Mouse (Mus musculus) limb, embryonic 13.5 days (tissue): ENCODE results near the gene Mvp. TPM values are rescaled to one million over a fixed set of nuclear protein-coding genes. Genes with fewer than 3 reads are reported as not detected.
A peak's percentile ranks its signal among the peaks of the same experiment; 100 is the strongest.

Experiments used
- ATAC-seq: fragments of 200-750 bp; cut with Nextera tagmentation; 2 replicates; pipeline ENCODE4 v1.8.0; 2017; ENCODE audit warnings: low read depth, moderate number of reproducible peaks, moderate TSS enrichment; ENCODE audit not compliant: low FRiP score
- H3K27ac ChIP-seq: fragments of 300-500 bp; sonication (generic); 2 replicates; pipeline ENCODE4 v1.5.1; 2015; ENCODE audit warnings: inconsistent platforms, mild to moderate bottlenecking, moderate library complexity
- H3K27me3 ChIP-seq: fragments of 300-500 bp; sonication (generic); 2 replicates; pipeline ENCODE4 v1.6.1; 2015; ENCODE audit warnings: mild to moderate bottlenecking, inconsistent platforms
- H3K36me3 ChIP-seq: fragments of 300-500 bp; sonication (generic); 2 replicates; pipeline ENCODE4 v1.6.1; 2015; ENCODE audit warnings: inconsistent platforms, mild to moderate bottlenecking, moderate library complexity
- H3K4me1 ChIP-seq: fragments of 300-500 bp; sonication (generic); 2 replicates; pipeline ENCODE4 v1.6.1; 2015; ENCODE audit warnings: inconsistent platforms
- H3K4me2 ChIP-seq: fragments of 300-500 bp; sonication (generic); replicated peaks from 2 replicates; pipeline ENCODE4 v1.6.1; 2015; ENCODE audit warnings: inconsistent platforms, mild to moderate bottlenecking, moderate library complexity
- H3K4me3 ChIP-seq: fragments of 300-500 bp; sonication (generic); 2 replicates; pipeline ENCODE4 v1.5.1; 2015; ENCODE audit warnings: moderate library complexity, mild to moderate bottlenecking, inconsistent platforms
- H3K9ac ChIP-seq: fragments of 300-500 bp; sonication (generic); 2 replicates; pipeline ENCODE4 v1.6.1; 2015; ENCODE audit warnings: mild to moderate bottlenecking, inconsistent platforms
- H3K9me3 ChIP-seq: fragments of 300-500 bp; sonication (generic); 2 replicates; pipeline ENCODE4 v1.6.1; 2016; ENCODE audit warnings: inconsistent platforms
- WGBS: fragments of 180-500 bp; shearing (Covaris S2); methylation state at CpG from one replicate; pipeline ENCODE4 v1.1.7; 2015; 5-methylcytosine and 5-hydroxymethylcytosine counted together
- polyA plus RNA-seq: library from polyadenylated mRNA; unstranded; fragments of >200 nt; fragmentation: Nextera tagmentation; extraction: Ambion mirVana; gene quantifications from 2 replicates; pipeline ENCODE4 v1.2.1, GENCODE M21; 2015

The Mvp gene
- 5.5 and 5.6 TPM in 2 replicates for polyA plus RNA-seq

DNA sequence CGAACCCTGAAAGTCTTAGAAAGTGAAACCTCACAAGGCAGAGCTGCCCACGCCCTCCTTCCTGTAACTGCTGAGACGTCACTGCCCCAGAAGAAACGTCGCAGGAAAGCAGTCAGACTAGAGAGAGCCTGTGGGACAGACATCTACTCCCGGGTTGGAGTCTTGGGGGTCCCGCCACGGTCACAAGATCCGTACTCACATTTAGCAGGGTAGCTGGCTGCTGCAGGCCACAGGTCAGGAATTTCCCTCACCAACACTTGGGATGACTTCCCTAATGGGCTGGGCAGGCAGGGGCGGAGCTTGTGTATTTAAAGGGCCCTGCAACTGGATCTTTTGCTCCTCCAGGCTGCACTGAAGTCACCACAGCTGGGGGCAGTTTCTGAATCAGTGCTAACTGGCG, at the start of gene Mvp:
TSS of gene Mvp (minus strand) at position 302 of the 400 bp plus-strand sequence.
- peaks cover 45% of the 10 kb centered on the region for H3K36me3 ChIP-seq
- no peaks in the 10 kb centered on the region for H3K27me3 ChIP-seq
- peak within 1 kb of the TSS; percentile 98 for H3K4me2 ChIP-seq
- H3K27ac ChIP-seq: no peak within 1 kb of the TSS
- ATAC-seq: no peak
- peaks cover 42% of the 10 kb centered on the region for H3K4me1 ChIP-seq
- WGBS: 47% methylated on average over 11 of the region's 11 CpGs
- H3K9ac ChIP-seq: peak within 1 kb of the TSS; percentile 86
- H3K9me3 ChIP-seq: no peaks in the 10 kb centered on the region
- peak within 1 kb of the TSS; percentile 80 for H3K4me3 ChIP-seq

GRCm38 (mm10) chr7:127055026-127055585, 40.7 kb upstream of the Mvp start:
- Histone ChIP-seq H3K27me3 (peaks cover 6% of the 10 kb centered on the region), H3K36me3 (no peaks in the 10 kb centered on the region), H3K4me2 (no peak overlapping the region), H3K9me3 (no peaks in the 10 kb centered on the region), H3K27ac (no peak overlapping the region), H3K9ac (no peak overlapping the region), H3K4me3 (no peak overlapping the region), H3K4me1 (no peaks in the 10 kb centered on the region)
- 76% methylated on average over 5 of the region's 5 CpGs for WGBS
- ATAC-seq: no peak

GRCm38 (mm10) chr7:127041851-127042672, 27.6 kb upstream of the Mvp start, which contains the start of gene Kif22:
TSS of gene Kif22 (minus strand) at chr7:127042471.
- Histone ChIP-seq H3K4me1 (peaks cover 20% of the 10 kb centered on the region), H3K9me3 (no peaks in the 10 kb centered on the region), H3K27me3 (no peaks in the 10 kb centered on the region), H3K4me2 (peak within 1 kb of the TSS; percentile 89), H3K9ac (peak within 1 kb of the TSS; percentile 90), H3K27ac (peak within 1 kb of the TSS; percentile 73), H3K4me3 (peak within 1 kb of the TSS; percentile 86), H3K36me3 (peaks cover 20% of the 10 kb centered on the region)
- under 1% methylated on average over 53 of the region's 53 CpGs for WGBS
- peak; percentile 86 for ATAC-seq

GRCm38 (mm10) chr7:127031244-127031643, 16.8 kb upstream of the Mvp start:
- no peak overlapping the region for H3K4me3 ChIP-seq
- H3K9ac ChIP-seq: no peak overlapping the region
- no peaks in the 10 kb centered on the region for H3K9me3 ChIP-seq
- WGBS: 82% methylated on average over 1 of the region's 1 CpGs
- peaks cover 83% of the 10 kb centered on the region for H3K36me3 ChIP-seq
- H3K4me2 ChIP-seq: no peak overlapping the region
- no peak for ATAC-seq
- no peaks in the 10 kb centered on the region for H3K27me3 ChIP-seq
- peaks cover 11% of the 10 kb centered on the region for H3K4me1 ChIP-seq
- H3K27ac ChIP-seq: no peak overlapping the region

- WGBS: 97% methylated on average over 1 of the region's 1 CpGs
- peaks cover 74% of the 10 kb centered on the region for H3K36me3 ChIP-seq
Measured at GRCm38 (mm10) chr7:127030172-127030571, 15.8 kb upstream of the Mvp start.

GRCm38 (mm10) chr7:127027885-127028284, 13.5 kb upstream of the Mvp start:
- peak overlapping the region; percentile 65 for H3K9ac ChIP-seq
- H3K9me3 ChIP-seq: no peaks in the 10 kb centered on the region
- WGBS: 63% methylated on average over 8 of the region's 8 CpGs
- H3K36me3 ChIP-seq: peaks cover 70% of the 10 kb centered on the region
- peaks cover 31% of the 10 kb centered on the region for H3K4me1 ChIP-seq
- no peak for ATAC-seq
- H3K4me2 ChIP-seq: peak overlapping the region; percentile 77
- H3K27ac ChIP-seq: peak overlapping the region; percentile 99
- H3K4me3 ChIP-seq: peak overlapping the region; percentile 94
- no peaks in the 10 kb centered on the region for H3K27me3 ChIP-seq

More at GRCm38 (mm10) chr7:127030172-127030571, 15.8 kb upstream of the Mvp start:
- no peak overlapping the region for H3K4me3 ChIP-seq
- H3K9ac ChIP-seq: no peak overlapping the region
- no peak overlapping the region for H3K27ac ChIP-seq
- ATAC-seq: no peak
- peaks cover 11% of the 10 kb centered on the region for H3K4me1 ChIP-seq
- no peaks in the 10 kb centered on the region for H3K27me3 ChIP-seq
- H3K4me2 ChIP-seq: no peak overlapping the region
- H3K9me3 ChIP-seq: no peaks in the 10 kb centered on the region

DNA sequence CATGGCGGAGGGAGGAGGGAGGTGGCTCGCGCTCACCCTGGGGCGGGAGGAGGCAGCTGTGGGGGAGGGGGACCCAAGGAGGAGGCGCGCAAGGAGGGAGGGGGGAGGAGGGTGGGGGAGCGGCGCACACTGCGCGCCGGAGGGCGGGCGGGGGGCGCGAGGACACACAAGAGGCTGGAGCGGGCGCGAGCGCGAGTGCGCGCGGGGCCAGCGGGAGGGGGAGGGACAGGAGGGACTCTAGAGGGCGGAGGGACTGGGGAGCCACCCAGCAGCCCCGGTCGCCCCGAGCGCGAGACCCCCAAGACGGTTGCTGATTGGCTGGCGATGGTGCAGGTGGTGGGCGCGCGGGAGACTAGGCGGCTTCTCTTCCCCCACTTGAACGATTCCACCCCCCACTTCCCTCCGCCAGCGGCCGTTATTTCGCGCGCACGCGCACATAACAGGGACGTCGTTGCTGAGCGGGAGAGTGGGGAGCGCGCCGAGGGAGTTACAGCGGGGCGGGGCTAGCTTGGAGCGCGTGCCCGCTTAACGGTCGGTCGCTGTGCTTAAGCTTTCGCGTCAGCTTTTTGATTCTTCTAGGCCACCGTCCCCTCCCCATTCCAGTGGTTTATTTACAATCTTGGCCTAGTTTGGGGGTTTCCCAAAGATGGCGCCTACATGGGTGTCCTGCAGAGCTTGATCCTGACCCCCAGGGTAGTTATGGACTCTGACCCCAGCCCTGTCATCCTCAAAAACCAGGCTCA, 12.7 kb upstream of the Mvp start, which contains the start of gene Maz:
TSS of gene Maz (minus strand) at position 54 of the 743 bp plus-strand sequence.
- H3K4me3 ChIP-seq: peak within 1 kb of the TSS; percentile 94
- H3K27ac ChIP-seq: peak within 1 kb of the TSS; percentile 99
- no peaks in the 10 kb centered on the region for H3K27me3 ChIP-seq
- ATAC-seq: peak; percentile 92
- H3K36me3 ChIP-seq: peaks cover 70% of the 10 kb centered on the region
- peak within 1 kb of the TSS; percentile 98 for H3K4me2 ChIP-seq
- H3K9me3 ChIP-seq: no peaks in the 10 kb centered on the region
- H3K4me1 ChIP-seq: peaks cover 38% of the 10 kb centered on the region
- H3K9ac ChIP-seq: peak within 1 kb of the TSS; percentile 99
- WGBS: 0% methylated on average over 55 of the region's 63 CpGs

GRCm38 (mm10) chr7:127026616-127026983, 12.2 kb upstream of the Mvp start:
- Histone ChIP-seq H3K9ac (peak overlapping the region; percentile 99), H3K27ac (peak overlapping the region; percentile 99), H3K4me2 (peak overlapping the region; percentile 98), H3K4me1 (peaks cover 44% of the 10 kb centered on the region), H3K4me3 (peak overlapping the region; percentile 94), H3K9me3 (no peaks in the 10 kb centered on the region), H3K27me3 (no peaks in the 10 kb centered on the region), H3K36me3 (peaks cover 70% of the 10 kb centered on the region)
- WGBS: 0% methylated on average over 5 of the region's 48 CpGs
- no peak for ATAC-seq

- peak overlapping the region; percentile 94 for H3K4me3 ChIP-seq
- ATAC-seq: peak; percentile 25
- peak overlapping the region; percentile 98 for H3K4me2 ChIP-seq
- peaks cover 66% of the 10 kb centered on the region for H3K36me3 ChIP-seq
- 4% methylated on average over 5 of the region's 48 CpGs for WGBS
- H3K9ac ChIP-seq: peak overlapping the region; percentile 99
- peak overlapping the region; percentile 99 for H3K27ac ChIP-seq
- peaks cover 48% of the 10 kb centered on the region for H3K4me1 ChIP-seq
- H3K9me3 ChIP-seq: no peaks in the 10 kb centered on the region
- H3K27me3 ChIP-seq: no peaks in the 10 kb centered on the region
Measured at GRCm38 (mm10) chr7:127026161-127026600, 11.8 kb upstream of the Mvp start.

- Histone ChIP-seq H3K4me1 (peaks cover 52% of the 10 kb centered on the region), H3K27me3 (no peaks in the 10 kb centered on the region), H3K9me3 (no peaks in the 10 kb centered on the region), H3K36me3 (peaks cover 60% of the 10 kb centered on the region), H3K27ac (peak overlapping the region; percentile 99), H3K9ac (peak overlapping the region; percentile 99), H3K4me3 (peak overlapping the region; percentile 94), H3K4me2 (peak overlapping the region; percentile 98)
- no peak for ATAC-seq
- WGBS: under 1% methylated on average over 46 of the region's 65 CpGs
Measured at GRCm38 (mm10) chr7:127025556-127026160, 11.2 kb upstream of the Mvp start.

DNA sequence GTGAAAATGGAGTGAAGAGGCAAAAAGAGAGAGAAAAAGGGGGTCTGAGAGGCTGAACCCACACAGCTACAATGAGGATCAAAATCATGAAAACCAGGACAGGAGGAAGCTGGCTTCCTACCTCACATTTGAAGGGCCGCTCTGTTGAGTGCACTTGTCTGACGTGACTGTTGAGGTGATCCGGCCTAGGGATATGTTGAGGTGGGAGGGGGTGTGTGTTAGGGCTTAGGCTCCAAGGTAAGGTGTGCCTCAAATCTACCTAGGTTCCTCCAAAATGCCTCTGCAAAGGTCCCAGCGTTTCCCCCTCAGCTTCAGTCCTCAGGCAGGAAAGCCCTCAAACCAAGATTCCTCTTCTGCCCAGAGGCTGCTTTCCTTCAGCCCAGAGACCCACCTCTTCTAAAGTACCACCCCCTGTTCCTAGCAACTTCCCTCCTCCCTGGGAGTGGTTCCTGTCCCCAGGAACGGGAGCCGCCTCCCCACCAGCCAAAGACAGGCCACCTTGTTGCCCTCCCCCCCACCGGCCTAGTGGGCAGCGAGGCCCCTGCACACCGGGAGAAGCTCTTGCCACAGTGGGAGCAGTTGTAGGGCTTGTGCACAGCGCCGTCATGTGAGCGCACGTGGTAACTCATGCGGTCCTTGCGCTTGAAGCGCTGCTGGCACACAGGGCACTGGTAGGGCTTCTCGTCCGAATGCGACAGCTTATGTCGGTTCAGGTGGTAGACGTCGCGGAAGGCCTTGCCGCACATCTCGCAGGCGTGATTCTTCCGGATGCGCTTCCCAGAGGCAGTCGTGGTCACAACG, 10.5 kb upstream of the Mvp start:
- ATAC-seq: 0 out of 2 replicates have a peak, but pooled peaks have one; percentile 4
- Histone ChIP-seq H3K4me3 (peak overlapping the region; percentile 94), H3K4me2 (peak overlapping the region; percentile 98), H3K4me1 (peaks cover 59% of the 10 kb centered on the region), H3K9me3 (no peaks in the 10 kb centered on the region), H3K27me3 (no peaks in the 10 kb centered on the region), H3K9ac (peak overlapping the region; percentile 99), H3K27ac (peak overlapping the region; percentile 99), H3K36me3 (peaks cover 53% of the 10 kb centered on the region)
- under 1% methylated on average over 30 of the region's 30 CpGs for WGBS
